Mouse (Mus musculus) left cerebral cortex, adult 2 months (tissue): ENCODE measurements at regions not wholly inside any gene's neighbourhood (a gene's known extent, or its start where the extent isn't known, plus 50 kb on each side); places are given as distances from the start of the nearest gene placed in this dataset.
A peak's percentile ranks its signal among the peaks of the same experiment; 100 is the strongest.

ENCODE experiments used
- DNase-seq, 2 experiments: peaks; one replicate each; pipeline ENCODE4 v3.0.0; 2021 to 2022; ENCODE audit warnings: low spot score in 2 of 2, mixed read lengths in 1 of 2; ENCODE audit errors: extremely low spot score in 1 of 2
- H3K27ac ChIP-seq: fragments of 200-600 bp; 2 replicates; pipeline ENCODE4 v1.8.1; 2022
- H3K4me3 ChIP-seq: fragments of 200-600 bp; 2 replicates; pipeline ENCODE4 v1.8.1; 2022
- CTCF ChIP-seq: fragments of 200-600 bp; IDR thresholded peaks from 2 replicates; pipeline ENCODE4 v1.8.1; 2022; ENCODE audit warnings: antibody characterized with exemption, mild to moderate bottlenecking, moderate library complexity
- intact Hi-C: fragments of 180-260 bp; cut with DNase I; formaldehyde crosslinking; loops from one replicate; pipeline ENCODE4 v1.15.1; 2025

GRCm38 (mm10) chr12:68645901-68646585 lies 512.9 kb downstream of the Rps29 start:
- Histone ChIP-seq H3K4me3 (no peak overlapping the region), H3K27ac (no peak overlapping the region)
- DNase-seq = no peak
- TF ChIP-seq CTCF = no peak
- intact Hi-C loops = no loop called here

GRCm38 (mm10) chr12:68643671-68644070 lies 515.3 kb downstream of the Rps29 start:
- TF ChIP-seq CTCF = no peak
- intact Hi-C loops = no loop called here
- no peak overlapping the region for H3K27ac ChIP-seq
- DNase-seq = peak in 1 of 2 experiments; percentile 8
- no peak overlapping the region for H3K4me3 ChIP-seq

- no peak overlapping the region for H3K27ac ChIP-seq
- no peak overlapping the region for H3K4me3 ChIP-seq
- intact Hi-C loops = no loop called here
- no peak for TF ChIP-seq CTCF
- DNase-seq = no peak
These were observed 526.5 kb downstream of the Rps29 start for GRCm38 (mm10) chr12:68632441-68632840.

- Histone ChIP-seq H3K4me3 (no peak overlapping the region), H3K27ac (no peak overlapping the region; the same call in 1 of the 2 replicates)
- TF ChIP-seq CTCF = no peak
- DNase-seq = no peak
- intact Hi-C loops = no loop called here
These were observed 540.6 kb downstream of the Rps29 start for GRCm38 (mm10) chr12:68618337-68618736.

GRCm38 (mm10) chr12:68605417-68606000 lies 553.5 kb downstream of the Rps29 start:
- intact Hi-C loops = no loop called here
- no peak for DNase-seq
- TF ChIP-seq CTCF = no peak
- Histone ChIP-seq H3K27ac (no peak overlapping the region), H3K4me3 (no peak overlapping the region)

GRCm38 (mm10) chr12:68604524-68605299 lies 554.3 kb downstream of the Rps29 start:
- no peak overlapping the region for H3K4me3 ChIP-seq
- H3K27ac ChIP-seq = no peak overlapping the region
- intact Hi-C loops = no loop called here
- no peak for DNase-seq
- TF ChIP-seq CTCF = no peak

- Histone ChIP-seq H3K4me3 (no peak overlapping the region), H3K27ac (no peak overlapping the region)
- no peak for DNase-seq
- no peak for TF ChIP-seq CTCF
- intact Hi-C loops = no loop called here
These were observed 556.3 kb downstream of the Rps29 start for GRCm38 (mm10) chr12:68602682-68603081.

GRCm38 (mm10) chr12:68601366-68601765 lies 557.6 kb downstream of the Rps29 start:
- intact Hi-C loops = no loop called here
- no peak for TF ChIP-seq CTCF
- Histone ChIP-seq H3K4me3 (no peak overlapping the region), H3K27ac (no peak overlapping the region)
- DNase-seq = no peak

- intact Hi-C loops = no loop called here
- DNase-seq = peak in 1 of 2 experiments; percentile 11
- no peak for TF ChIP-seq CTCF
- Histone ChIP-seq H3K4me3 (no peak overlapping the region), H3K27ac (no peak overlapping the region)
These were observed 559.0 kb downstream of the Rps29 start for GRCm38 (mm10) chr12:68599681-68600596.

GRCm38 (mm10) chr12:68599016-68599616 lies 559.9 kb downstream of the Rps29 start:
- DNase-seq = no peak
- intact Hi-C loops = no loop called here
- no peak for TF ChIP-seq CTCF
- H3K4me3 ChIP-seq = no peak overlapping the region
- no peak overlapping the region for H3K27ac ChIP-seq

GRCm38 (mm10) chr12:68585524-68585872 lies 573.5 kb downstream of the Rps29 start:
- Histone ChIP-seq H3K27ac (no peak overlapping the region), H3K4me3 (no peak overlapping the region)
- no peak for DNase-seq
- intact Hi-C loops = no loop called here
- TF ChIP-seq CTCF = no peak
